Mouse (Mus musculus) layer of hippocampus, postnatal 25 days (tissue): ENCODE results near the gene Rpl9. TPM values are rescaled to one million over a fixed set of nuclear protein-coding genes. Genes with fewer than 3 reads are reported as not detected.

Source experiments
- DNase-seq, 2 experiments: peaks; one replicate each; pipeline ENCODE4 v3.0.0; 2022; ENCODE audit warnings: mixed read lengths in 2 of 2, low spot score in 1 of 2; ENCODE audit errors: extremely low spot score in 1 of 2
- total RNA-seq, 2 experiments: library from RNA; stranded (reverse); gene quantifications; 2 replicates each; pipeline ENCODE4 v1.2.3; 2021

Rpl9 gene
- 100 to 1,000 TPM; 604 to 704 TPM for total RNA-seq

- DNase-seq, result peak; percentile 99
Observed at GRCm38 (mm10) chr5:65390648-65391644, at the start of gene Rpl9, which contains the start of gene Lias. TSS of gene Rpl9 (minus strand) at chr5:65391444. TSS of gene Lias (plus strand) at chr5:65391497.

- no peak for DNase-seq
Observed at GRCm38 (mm10) chr5:65438041-65438440, 46.8 kb upstream of the Rpl9 start.

- peak; percentile 80 to 89 for DNase-seq
Observed at GRCm38 (mm10) chr5:65435806-65436561, 44.7 kb upstream of the Rpl9 start, which contains the start of gene Ugdh. TSS of gene Ugdh (minus strand) at chr5:65435949.

GRCm38 (mm10) chr5:65435363-65435805 lies 44.1 kb upstream of the Rpl9 start:
- DNase-seq, result peak in 1 of 2 experiments; percentile 17

- no peak for DNase-seq
Observed at GRCm38 (mm10) chr5:65434471-65435362, 43.5 kb upstream of the Rpl9 start.

GRCm38 (mm10) chr5:65429441-65429840 lies 38.2 kb upstream of the Rpl9 start:
- DNase-seq, result no peak

GRCm38 (mm10) chr5:65428321-65428720 lies 37.1 kb upstream of the Rpl9 start:
- DNase-seq, result no peak

- no peak for DNase-seq
Observed at GRCm38 (mm10) chr5:65425251-65425650, 34.0 kb upstream of the Rpl9 start.

- DNase-seq, result no peak
Observed at GRCm38 (mm10) chr5:65424215-65424614, 33.0 kb upstream of the Rpl9 start.

- DNase-seq, result no peak
Observed at GRCm38 (mm10) chr5:65422803-65423202, 31.6 kb upstream of the Rpl9 start.

GRCm38 (mm10) chr5:65420822-65421221 lies 29.6 kb upstream of the Rpl9 start:
- DNase-seq, result no peak

GRCm38 (mm10) chr5:65419136-65419535 lies 27.9 kb upstream of the Rpl9 start:
- no peak for DNase-seq

- no peak for DNase-seq
Observed at GRCm38 (mm10) chr5:65415653-65416458, 24.6 kb upstream of the Rpl9 start.

- DNase-seq, result no peak
Observed at GRCm38 (mm10) chr5:65407989-65408388, 16.7 kb upstream of the Rpl9 start.

GRCm38 (mm10) chr5:65401251-65401994 lies 10.2 kb upstream of the Rpl9 start:
- DNase-seq, result peak; percentile 35 to 78

GRCm38 (mm10) chr5:65394425-65394824 lies 3.2 kb upstream of the Rpl9 start:
- DNase-seq, result no peak

- DNase-seq, result no peak
Observed at GRCm38 (mm10) chr5:65391753-65392152, 509 bp upstream of the Rpl9 start.
